Mouse (Mus musculus) ovary, postnatal 36 days (tissue): ENCODE data around the gene Cd209g.
"Not testable (repeated sequence)": the region's sequence is repeated elsewhere in the genome, so short reads cannot be mapped to it uniquely, and the experiment has no call there.

ENCODE experiments used
- DNase-seq: peaks from one replicate; pipeline ENCODE4 v3.0.0; 2022; ENCODE audit warnings: low spot score, mixed read lengths

The Cd209g gene

DNA sequence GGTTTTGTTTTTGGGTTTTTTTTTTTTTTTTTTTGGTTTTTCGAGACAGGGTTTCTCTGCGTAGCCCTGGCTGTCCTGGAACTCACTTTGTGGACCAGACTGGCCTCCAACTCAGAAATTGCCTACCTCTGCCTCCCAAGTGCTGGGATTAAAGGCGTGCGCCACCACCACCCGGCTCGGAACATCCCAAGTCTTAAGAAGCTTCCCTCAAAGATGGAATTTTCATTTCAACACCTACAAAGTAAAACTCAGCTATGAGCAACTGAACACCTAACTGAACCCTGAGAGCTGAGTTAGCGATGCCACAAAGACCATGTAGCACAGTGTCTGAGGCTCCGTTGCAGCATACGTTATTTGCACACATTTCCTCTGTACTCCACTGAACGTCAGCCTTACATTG lies at the start of gene Cd209g:
TSS of gene Cd209g (plus strand) at position 301 of the 400 bp plus-strand sequence.
- no peak for DNase-seq

DNA sequence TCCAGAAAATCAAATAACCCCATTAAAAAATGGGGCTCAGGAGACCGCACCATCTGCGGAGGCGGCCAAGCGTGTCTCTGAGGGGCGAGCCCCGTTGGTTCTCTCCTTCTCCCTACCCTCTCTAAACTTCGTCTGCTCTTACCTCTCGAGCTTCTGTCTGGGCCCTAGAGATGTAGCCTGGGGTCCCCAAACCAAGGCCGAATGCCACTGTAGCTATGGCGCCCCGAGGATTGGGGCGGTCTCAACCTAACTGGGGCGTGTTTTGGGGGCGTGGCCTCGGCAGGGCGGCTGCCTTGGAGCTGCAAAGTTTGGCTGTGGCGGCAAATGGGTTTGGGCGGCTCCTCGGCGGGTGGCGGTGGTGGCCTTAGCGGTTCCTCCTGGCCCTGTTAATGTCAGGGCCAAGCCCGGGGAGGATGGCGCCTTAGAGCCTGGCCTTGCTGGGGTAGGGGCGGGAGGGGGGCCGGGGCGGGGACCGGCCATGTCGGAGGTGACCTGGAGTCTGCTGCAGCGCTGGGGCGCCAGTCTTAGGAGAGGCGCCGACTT lies 46.6 kb upstream of the Cd209g start:
- not testable (repeated sequence) for DNase-seq

DNA sequence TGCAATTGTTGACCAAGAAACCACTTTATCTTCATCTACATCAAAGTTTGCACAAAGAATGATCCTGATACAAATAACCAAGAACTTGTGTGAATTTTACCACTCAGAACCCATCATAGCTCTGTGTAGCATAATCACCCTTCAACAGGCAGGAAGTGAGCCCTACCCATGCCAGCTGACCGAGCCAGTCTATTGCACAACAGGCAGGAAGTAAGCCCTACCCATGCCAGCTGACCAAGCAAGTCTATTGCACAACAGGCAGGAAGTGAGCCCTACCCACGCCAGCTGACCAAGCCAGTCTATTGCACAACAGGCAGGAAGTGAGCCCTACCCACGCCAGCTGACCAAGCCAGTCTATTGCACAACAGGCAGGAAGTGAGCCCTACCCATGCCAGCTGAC lies 45.4 kb upstream of the Cd209g start:
- not testable (repeated sequence) for DNase-seq

DNA sequence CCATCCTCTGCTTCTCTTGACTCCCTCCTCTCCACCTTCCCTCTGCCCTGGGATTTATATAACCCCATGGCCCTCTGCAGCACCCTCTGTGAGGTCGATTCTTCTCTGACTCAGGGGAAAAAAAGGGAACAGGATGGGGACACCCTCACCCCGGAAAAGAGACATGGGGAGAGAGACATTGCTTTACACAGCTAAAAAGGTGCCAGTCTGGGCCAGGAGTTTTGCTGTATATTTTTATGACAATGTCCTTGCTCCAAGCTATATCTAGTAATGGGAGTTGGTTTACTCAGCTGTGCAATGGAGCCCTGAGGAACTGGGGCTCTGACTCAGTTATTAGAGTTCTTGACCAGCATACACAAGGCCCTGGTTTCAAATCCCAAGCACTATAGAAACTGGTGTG lies 28.2 kb upstream of the Cd209g start, which contains the start of gene Cd209f:
TSS of gene Cd209f (minus strand) at position 101 of the 400 bp plus-strand sequence.
- not testable (repeated sequence) for DNase-seq

DNA sequence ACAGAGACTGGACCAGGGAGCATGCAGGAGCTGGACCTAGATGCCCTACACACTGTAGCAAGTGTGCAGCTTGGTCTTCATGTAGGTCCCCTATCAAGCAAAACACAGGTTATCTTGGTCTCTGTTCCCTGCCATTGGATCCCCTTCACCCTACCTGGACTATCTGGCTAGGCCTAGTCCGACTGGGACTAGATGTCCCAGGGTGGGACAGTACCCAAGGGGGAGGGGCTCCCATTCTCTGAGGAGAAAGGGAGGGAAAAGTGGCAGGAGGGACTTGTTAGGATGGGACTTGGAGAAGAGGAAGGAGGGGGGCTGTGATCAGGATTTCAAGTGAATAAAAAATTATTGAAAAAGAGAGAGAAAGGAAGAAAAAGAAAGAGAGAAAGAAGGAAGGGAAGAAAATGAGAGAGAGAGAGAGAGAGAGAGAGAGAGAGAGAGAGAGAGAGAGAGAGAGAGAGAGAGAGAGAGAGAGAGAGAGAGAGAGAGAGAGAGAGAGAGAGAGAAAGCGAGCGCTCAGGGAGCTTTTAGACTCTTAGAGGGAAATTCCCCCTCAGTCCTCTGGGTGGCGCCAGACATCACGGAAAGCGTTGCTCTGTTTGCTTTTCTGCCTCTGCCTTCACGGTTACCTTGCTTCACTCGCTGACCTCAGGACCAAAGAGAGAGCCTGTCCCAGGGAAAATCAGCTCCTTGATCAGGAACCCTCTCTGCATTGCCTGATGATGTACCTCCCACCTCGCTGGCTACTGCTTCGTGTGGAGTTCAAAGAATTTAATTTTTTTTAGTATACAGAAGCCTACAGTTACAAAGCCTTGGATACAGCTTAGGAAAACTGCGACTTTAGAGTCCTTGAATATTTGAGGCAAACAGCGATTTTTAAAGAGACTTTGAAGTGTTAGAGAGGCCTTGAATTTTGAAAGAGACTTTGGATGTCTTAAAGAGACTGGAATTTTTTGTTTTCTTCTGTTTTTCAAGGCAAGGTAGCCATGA lies 6.1 kb downstream of the Cd209g start:
- peak; percentile 67 for DNase-seq

DNA sequence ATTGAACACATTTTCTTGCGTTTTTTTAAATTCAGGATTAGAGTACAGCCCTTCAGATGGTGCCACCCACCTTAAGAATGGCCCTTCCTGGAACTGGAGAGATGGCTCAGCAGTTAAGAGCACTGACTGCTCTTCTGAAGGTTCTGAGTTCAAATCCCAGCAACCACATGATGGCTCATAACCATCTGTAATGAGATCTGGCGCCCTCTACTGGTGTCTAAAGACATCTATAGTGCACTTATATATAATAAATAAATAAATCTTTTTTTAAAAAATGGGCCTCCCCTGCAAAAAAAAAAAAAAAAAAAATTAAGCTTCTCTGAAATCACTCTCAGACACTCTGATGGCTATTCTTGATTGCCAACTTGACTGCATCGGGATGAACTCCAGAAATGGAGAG lies 7.8 kb downstream of the Cd209g start:
- DNase-seq, result no peak

DNA sequence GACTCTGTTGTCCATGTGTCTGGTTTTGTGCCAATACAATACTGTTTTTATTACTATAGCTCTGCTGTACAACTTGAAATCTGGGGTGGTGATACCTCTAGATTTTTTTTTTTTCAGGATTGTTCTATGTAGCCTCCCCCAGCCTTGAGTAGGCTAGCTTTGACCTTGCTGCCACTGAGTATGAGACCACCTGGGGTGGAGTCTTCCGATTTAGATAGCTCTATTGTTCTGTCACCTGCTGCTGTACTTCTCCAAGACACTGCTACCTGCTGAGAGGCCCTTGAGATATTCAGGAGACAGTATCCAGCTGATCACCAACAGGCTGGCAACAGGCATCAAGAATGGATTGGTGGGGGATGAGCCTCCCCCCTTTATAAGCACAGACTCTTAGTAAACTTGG lies 13.4 kb downstream of the Cd209g start:
- no peak for DNase-seq

DNA sequence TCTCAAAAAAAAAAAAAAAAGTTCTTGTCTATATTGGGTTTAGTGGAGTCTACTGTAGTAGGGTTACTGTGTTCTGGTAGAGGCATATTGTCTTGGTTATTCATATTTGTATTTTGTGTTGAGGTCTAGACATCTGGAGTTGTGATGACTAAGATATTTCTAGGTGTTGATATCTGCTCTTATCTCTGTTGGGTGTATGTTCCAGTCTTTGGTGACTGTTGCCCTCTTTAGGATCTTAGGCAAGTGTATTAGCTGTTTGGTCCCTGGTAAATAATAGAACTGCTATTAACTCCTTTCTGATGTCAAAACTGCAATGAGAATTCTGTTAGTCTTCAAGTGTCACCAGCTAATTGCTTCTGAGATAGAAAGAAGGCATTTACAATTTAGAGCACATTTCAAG lies 21.0 kb downstream of the Cd209g start:
- no peak for DNase-seq

DNA sequence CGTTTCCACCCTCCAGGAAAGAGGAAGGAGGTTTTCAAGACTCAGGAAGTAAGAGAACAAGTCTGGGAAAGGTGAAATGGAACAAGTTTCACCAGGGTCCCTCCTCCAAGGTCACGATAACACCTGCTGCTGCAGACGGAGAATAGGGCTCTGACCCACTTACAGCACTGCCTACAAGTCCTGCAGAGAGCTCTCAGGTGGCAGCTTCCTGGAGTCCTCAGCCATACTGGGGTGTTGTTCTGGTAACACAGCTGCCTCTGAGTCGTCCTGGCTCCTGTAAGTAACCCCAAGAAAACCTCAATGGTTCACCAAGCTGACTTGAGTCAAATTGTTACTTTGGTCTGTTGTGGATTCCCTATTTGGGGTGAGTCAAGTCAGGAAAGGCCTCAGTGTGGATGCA lies 28.9 kb downstream of the Cd209g start:
- no peak for DNase-seq

DNA sequence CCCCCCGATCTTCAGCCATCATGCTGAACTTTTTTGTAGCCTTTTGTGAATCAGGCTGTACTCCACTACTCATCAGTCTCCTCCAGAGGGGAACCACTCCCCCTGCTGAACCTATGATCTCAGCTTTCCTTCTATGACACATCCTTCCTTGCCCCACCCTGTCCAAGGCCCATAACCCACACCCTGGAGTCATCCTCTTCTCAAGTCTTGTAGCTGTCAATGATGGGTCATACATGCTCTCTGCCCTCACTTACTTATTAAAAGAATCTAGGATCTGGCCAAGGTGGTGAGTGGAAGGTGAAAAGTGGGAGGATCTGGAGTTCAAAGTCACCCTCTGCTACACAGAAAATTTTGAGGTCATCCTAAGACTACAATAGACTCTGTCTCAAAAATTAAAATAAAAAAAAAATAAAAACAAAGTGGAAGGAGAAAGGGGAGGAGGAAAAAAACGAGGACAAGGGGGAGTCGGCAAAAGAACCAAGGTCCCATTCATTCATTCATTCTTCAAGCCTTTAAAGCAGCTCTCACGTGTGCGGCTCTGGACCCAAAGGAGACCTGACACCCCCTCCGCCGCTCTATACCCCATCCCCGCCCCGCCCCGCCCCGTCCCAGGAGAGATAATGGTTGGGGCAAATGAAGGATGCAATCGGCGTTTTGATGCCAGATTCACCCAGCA lies 31.4 kb downstream of the Cd209g start:
- DNase-seq, result no peak

DNA sequence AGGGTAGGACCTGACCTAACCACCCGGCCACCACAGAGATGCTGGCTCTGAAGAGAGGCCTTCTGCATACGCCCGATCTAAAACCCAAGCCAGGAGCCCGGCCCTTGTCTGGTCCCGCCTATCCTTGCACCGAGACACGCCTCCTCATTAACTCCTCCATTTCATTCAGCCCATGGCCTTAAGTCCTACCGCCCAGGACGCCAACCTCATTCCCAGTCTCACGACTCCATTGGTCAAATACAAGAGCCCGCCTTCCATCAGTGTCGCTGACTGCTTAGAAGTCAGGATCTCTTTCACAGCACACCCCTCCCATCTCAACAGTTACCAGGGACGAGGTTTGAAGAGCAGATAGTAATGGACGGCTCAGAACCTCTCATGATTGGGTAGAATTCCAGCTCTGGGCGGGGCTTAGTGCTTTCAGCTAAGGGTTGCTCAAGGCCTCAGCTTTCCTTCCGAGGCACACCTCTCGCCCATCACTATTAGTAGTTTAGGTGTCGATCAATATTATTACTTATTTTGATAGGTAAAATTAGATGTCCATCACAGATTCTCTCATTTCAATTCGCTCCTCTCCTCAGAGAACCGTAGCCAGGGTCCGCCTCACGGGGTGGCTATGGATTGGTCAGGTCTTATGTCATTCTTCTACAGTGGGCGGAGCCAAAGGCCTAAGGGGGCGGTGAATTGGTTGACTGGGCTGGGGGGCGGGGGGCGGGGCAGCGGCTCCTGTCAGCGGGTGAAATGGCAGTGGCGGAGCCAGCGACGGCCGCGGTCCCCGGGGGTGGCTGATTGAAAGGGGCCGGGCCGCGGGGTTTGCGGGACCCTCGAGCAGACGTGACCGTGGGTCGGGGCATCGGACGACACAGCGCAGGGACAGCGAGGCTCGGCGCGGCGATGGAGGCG lies 32.2 kb downstream of the Cd209g start, which contains the start of gene Evi5l:
TSS of gene Evi5l (plus strand) at position 716 of the 900 bp plus-strand sequence.
- DNase-seq, result peak; percentile 97

DNA sequence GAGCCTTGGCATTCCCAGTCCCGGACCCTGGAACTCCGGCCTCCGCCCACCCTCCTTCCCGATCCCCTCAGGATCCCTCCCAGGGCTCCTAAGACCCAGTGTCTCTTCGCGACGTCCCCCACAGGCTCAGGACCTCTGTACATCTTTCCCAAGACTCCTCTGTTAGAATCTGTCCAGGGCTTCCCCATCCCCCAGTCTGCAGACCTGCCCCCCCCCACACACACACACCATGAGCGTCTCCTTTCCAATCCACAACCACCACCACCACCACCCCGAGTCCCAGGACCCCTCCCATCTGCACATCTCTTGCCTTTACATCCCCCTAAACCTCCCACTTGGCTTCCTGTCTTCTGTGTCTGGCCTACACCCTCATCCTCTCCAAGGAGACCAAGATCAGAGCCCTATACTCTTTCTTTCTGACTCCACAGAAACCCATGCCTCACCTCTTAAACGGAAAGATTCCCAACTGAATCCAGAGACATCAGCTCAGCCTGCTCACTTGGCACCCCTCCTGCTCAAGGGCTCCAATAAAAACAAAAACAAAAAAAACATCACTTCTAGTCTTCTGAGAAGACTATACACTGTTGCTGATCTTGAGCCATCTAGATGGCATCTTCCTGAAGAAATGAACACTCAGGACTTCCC lies 33.1 kb downstream of the Cd209g start:
- DNase-seq, result no peak

DNA sequence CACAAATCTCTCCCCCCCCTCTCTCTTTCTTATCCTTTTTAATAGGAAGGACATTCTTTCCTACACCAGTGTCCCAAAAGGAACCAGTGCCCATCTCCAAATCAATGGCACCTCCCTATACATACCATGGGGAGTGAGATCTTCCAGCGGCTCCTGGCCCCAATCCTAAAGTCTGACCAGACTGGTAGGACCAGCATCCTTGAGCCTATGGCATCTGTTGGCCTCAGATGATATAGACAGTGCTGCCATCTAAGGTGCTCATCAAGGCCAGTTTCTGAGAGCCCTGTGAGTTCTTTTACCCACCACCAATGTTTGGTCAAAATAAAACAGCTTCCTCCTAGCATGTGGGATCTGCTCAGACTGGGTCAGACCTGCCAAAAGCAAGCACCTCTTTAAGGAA lies 34.0 kb downstream of the Cd209g start:
- no peak for DNase-seq

DNA sequence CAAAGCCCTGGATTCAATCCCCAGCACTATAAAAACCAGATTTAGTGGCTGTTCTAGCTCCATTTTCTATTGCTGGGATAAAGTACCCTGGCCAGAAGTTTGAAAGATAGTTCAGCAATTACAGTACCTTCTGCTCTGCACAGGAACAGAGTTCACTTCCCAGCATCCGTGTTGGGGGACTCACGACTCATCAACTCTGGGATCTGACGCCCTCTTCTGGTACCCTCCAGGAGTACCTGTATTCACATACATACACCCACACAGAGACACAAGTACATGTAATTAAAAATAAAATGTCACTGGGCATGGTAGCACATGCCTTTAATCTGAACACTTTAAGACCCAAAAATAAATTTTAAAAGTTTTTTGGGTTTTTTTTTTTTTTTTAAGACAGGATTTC lies 38.6 kb downstream of the Cd209g start:
- DNase-seq, result no peak

DNA sequence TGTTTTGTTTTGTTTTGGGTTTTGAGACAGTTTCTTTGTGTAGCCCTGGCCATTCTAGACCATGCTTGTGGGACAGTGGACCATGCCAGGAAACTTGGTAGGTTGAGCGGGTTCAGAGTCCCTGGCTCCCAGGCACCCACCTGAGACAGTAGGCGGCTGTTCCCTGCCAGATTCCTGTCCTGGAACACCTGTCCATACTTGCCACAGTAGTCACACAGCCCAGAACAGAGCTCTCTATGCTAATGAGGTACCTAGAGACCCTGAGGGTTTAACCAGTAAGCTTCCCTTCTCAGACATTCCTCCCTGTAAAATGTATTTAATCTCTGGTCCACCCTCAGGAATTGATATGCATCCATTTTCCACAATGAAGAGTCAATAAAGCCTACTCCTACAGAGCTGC lies 40.1 kb downstream of the Cd209g start:
- DNase-seq, result no peak

DNA sequence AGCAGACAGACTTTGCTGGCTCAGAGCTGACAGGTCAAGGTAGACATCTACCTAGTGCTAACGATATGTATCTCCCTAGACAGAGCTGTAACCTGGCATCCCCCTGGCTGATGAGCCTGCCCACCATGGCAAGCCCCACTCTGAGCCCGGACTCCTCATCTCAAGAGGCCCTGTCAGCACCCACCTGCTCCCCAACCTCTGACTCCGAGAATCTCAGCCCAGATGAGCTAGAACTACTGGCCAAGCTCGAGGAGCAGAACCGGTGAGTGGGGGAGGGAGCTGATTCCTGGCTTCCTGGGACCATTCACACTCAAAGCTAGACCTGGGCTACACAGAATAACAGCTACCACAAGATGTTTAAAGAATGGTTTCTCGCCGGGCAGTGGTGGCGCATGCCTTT lies 49.5 kb downstream of the Cd209g start:
- no peak for DNase-seq

DNA sequence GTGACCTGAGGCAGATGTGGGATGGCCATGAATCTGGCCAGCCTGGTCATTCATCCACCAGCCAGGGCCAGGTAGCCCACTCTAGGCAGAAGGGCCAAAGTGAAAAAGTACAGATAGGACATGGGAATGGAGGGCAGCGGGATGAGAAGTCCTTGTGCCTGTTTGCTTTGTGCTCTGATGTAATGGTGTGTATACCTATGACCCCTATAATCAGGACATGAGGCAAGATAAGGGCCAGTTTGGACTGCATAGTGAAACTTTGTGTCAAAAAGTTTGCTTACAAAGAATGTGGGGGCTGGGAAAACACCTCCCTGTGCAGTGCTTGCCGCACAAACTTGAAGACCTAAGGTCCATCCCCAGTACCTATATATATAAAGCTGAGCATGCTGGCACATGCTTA lies 52.3 kb downstream of the Cd209g start:
- DNase-seq, result no peak
